Mouse (Mus musculus) left cerebral cortex, adult 8-10 months (tissue): ENCODE measurements at regions not wholly inside any gene's neighbourhood (a gene's known extent, or its start where the extent isn't known, plus 50 kb on each side); places are given as distances from the start of the nearest gene placed in this dataset.

Source experiments
- DNase-seq, 2 experiments: peaks; one replicate each; pipeline ENCODE4 v3.0.0; 2022; ENCODE audit warnings: low spot score in 2 of 2

DNA sequence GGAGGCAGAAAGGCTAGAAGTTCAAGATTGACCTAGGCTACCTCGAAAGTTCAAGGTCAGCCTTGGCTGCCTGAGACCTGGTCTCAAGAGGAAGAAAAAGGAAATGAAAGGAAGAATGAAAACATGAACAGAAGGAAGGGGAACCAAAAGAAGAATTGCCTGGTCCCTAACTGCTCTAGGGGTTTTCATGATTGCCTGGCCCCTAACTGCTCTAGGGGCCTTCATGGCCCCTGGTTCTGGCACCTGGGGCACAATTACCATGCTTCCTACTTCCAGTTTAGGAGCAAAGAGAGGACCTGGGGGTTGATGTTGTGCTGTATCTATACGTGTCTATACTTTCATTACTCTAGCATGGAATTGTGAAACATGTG lies 132.8 kb downstream of the Cd24a start:
- no peak for DNase-seq

DNA sequence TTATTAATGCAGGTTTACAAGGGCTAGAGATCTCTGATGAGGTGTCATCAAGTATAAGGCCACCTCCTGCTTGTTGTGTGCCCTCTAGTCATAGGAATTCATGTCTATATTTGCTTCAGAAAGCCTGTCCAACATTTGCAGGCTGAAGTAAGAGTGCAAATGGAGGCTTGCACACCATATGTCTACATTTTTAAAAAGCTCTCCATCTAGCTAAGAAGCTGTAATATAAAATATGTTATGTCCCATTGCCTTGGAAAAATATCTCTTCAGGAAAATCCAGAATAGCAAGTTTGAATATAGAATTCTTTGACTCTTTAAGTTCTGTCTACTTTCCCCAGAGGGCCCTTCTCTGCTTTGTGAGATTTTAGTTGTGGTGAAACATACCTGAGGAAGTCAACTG lies 134.6 kb downstream of the Cd24a start:
- DNase-seq: no peak

DNA sequence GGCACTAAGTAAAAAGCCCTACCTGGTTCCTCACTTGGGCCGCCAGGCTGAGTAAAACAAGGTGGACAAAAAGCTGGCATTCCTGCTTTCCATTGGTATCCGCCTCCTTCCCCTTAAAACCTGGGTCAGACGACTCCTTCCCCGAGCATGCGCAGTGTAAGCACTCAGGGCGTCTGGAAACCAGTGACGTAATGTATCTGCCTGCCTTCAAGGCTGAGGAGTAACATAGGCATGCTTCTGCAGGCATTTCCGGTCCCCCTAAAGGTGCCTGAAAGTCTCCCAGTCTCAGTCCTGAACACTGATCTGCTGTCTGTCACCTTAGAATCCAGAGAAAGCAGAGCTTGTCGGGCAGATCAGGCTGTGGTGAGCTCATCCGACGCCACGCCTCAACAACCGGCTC lies 140.7 kb downstream of the Cd24a start:
- no peak for DNase-seq

DNA sequence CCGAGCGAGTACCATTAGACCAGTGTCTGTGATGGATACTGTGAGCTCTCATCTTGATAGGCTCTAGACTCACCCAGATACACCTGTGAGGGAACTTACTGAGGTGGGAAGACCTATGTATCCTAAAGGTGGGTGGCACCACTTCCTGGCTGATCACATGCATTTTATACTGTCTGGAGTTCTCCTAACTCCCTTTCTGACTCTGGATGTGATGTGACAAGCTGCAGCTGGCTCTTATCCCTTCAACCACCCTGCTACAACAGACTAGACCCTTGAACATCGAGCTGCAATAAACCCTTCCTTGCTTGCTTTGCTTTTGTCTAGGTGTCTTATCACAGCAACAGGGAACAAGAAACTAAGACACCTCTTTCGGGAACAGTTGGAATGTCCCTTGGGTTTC lies 143.3 kb downstream of the Cd24a start:
- no peak for DNase-seq

DNA sequence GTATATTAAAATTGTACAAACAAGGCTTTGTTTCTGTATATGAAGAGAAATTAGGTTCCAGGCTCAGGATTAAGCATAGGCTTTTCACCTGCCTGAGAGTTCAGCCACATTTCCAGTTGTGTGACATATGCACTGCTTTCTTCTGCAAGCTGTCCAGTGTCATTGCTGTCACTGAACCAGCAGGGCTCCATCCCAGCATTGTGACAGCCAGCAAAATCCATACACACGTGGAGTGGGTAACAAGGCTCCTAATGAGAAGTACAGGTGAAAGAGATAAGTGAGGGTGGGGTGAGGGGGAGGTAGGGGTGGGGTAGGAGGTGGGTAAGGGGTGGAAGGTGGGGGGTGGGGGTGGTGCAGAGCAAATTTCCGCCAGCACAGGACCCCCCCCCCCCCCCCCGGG lies 144.1 kb downstream of the Cd24a start:
- DNase-seq: no peak

DNA sequence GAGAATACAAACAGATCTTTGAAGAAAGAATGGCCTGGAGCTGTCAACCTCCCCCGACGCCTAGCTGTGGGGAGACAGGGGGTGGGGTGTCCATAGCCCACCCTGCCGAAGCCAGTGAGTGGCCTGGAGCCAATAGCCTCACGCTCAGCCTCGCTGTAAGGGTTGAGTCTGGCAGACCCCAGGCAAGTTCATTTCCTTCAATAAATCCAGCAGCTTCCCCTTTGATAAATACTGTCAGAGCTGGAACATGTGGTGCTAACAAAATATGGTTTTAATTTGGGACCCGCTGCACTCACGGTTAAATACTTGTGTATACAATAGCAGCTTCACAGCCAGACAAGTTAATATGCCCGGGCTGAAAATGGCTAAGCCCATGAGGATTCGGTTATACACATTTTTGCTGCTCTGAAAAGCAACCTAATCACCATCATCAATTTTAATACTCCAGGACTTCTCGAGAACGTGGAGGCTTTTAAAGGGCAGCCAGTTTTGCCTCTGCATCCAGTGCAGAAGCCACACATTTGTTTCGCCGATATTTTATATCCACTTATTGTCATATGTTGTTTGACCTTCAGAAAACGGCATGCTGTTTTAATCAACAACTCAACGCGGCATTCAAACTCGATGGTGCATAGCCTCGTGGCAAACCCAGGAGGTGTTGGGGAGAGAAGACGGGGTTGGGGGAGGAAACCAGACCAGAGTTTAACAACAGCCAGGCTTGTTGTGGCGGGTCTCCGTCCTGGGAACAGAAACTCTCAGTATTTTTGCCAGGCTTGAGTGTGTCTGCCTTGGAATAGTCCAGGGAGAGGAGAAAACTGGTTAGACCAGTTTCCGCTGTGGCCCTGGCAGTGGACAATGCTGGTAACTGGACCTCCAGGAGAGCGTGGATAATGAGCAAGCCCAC lies 144.9 kb downstream of the Cd24a start:
- no peak for DNase-seq

DNA sequence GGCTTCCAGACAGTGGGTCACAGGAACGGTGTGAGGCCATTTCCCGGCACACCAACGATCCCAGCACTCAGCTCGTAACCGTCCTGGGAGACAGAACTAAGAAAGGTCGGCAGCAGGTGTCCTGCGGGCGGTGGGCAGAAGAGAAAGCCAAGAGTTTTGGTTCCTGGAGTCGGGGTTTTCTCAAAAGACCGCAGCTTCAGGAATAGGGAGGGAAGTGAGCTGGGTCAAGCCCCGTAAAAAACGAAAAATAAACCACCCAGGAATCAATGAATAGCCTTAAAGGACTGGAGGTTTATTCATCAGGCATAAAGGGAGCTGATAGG lies 145.5 kb downstream of the Cd24a start:
- DNase-seq: no peak

DNA sequence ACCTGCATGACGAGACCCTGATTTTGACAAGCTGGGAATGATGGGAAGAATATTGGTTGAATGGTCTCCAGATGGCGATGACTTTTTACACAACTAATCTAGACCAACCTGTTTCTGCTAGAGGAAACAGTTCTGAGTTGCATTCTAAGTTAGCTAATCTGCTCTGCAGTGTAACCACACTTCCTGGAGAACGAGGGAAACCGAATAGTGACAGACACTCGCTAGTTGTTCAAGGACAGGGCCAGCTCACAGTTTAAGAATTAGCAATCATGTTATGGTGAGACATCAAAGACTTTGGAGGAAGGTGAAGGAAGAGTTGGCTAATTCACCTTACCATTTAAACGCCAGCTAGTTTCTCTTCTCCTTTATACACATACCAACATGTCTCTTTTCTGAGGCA lies 149.7 kb downstream of the Cd24a start:
- DNase-seq: no peak

DNA sequence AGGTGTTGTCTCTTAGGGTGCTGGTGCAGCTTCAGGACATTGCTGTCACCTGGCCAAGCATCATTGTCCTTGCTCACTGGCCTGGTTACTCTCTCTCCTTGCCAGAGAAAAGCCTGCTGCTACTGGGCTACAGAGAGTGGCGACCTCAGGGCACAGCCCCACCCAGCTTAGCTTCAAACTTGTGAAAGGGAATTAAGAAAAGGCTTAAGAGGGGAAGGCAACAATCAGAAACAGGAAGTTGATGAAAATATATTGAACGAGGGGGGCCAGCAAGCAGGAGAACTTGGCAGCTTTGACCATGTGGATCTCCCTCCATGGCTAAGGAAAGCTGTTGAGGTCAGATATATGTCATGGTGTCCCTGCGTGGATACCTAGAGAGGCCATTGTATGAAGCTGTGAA lies 151.1 kb downstream of the Cd24a start:
- DNase-seq: no peak

DNA sequence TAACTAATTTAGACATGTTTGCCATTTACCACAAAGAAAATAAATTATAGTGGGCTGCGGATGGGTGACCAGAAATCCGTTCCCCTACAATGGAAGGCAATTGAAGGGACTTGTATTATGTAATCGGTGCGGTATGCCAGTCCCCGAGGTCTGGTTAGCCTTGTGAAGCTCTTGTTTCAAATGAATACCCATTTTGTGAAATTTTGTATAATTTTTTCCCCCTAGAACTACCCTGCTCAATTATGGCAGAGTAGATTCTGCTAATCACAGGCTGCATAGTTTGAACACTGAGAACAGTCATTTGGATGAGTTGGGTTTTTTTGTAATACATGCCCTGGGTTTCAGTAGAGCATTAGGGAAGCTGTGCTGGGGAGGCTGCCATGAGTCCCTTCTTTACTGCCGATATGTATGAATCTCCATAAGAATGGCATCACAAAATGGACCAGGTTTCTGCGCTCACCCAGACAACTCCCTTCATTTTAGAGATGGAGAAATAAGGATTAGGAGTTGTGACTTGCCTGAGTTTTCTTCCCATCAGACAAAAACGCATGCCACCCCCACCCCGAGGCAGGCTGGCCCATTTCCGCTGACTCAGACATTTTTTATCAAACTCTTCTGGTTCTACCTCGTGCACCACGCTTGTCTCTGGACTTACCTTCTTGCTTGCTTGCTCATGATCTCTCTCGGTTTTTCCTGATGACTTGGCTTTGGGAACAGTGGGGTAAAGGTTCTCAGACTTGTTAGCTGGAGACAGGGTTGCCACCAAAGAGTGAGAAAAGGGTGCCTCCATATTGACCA lies 155.7 kb downstream of the Cd24a start:
- no peak for DNase-seq

DNA sequence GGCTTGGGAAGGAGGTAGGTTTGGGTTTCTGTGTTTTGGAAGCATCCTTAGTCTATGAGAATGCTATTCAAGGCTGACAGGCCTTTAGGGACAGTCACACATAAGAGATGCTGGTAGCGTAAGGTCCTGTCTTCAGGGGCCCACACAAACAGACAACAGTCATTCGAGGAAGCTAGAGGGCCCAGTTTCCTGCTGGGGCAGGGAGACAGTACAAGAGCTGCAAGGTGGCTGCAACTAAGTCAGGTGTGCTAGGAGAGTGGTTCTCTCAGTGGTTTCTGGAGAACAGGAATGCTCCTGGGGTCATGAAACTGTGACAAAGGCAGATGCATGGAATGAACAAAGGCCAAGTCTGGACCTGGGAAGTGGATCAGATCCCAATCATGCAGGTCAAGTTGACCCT lies 161.1 kb downstream of the Cd24a start:
- DNase-seq: no peak

DNA sequence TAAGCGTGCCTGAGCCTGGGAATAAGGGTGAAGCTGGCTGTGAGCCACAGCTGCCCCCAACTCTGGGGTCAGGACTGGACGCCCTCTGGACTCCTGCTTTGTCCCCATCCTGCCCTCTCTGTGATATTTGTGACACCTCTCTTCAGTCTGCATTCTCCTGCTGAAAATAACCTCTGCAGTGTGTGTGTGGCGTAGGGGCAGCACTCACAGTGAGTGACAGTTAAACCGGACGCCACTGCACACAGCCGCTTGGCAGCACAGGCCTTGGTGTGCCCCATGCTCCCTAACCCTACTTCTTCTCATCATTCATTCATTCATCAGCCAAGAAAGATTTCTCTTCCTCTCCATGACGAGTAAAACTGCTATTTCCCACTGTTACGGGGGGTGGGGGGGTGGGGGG lies 161.6 kb downstream of the Cd24a start:
- no peak for DNase-seq

DNA sequence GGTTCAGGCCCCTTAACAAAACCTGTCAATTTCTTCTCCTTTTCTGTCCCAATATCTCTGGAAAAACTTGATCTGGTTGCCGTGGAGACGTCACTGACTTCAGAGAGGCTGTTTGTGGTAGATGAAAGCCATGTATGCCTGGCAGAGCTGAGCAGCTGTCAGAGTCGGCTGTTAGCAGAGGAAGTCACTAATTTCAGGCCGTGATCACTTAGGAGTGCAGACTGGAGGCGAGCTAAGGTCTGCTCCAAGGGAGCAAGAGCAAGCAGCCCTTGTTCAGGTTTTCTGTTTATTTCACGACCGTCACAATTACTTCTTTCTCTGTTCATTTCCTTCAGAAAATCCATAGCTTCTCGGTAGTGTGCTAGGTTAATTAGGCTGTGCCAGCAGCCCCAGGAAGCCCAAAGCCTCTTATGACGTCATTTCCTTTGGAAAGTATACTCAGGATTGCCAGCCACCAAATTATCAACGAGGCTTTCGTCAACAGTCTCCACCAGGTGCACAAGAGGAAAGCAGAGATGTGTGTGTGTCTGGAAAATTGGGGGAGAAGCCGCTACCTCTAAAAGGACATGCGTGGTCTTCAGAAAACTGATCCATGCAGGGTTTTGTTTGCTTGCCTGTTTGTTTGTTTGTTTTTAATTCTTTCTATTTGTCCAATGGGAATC lies 161.2 kb downstream of the Qrsl1 start:
- peak in 1 of 2 experiments; percentile 10 for DNase-seq

DNA sequence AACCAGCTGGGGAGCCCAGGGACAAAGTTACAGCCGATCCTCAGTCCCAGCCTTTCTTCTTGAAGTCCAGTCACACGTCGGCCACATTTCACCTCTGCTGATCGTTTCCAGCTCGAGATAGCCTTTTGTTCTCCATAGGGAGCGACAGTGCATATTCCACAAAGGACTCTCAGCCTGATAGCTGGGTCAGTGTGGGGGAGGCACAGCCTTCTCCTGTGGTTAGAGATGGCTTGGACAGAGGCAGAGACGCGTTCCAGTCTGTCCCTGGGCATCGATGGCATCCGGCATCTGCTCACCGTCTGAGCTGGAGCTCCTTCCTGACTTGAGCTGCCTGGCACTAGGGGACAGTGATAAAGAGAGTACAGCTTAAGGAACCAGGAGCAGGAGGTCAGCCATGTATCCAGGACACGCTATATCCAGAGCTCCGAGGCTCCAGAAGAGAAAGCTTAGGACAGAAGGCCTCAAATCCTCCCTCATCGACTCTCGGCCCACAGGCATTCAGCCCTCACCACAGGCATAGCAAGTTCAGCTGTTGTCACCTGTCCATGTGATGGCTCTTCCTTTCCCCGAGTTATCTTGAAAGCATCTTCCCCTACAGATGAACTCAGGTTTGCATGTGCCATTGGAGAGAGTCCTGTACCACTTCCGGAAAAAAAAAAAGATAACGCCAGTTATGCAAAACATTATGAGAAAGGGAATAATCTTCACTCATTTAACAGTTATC lies 160.0 kb downstream of the Qrsl1 start:
- DNase-seq: no peak

DNA sequence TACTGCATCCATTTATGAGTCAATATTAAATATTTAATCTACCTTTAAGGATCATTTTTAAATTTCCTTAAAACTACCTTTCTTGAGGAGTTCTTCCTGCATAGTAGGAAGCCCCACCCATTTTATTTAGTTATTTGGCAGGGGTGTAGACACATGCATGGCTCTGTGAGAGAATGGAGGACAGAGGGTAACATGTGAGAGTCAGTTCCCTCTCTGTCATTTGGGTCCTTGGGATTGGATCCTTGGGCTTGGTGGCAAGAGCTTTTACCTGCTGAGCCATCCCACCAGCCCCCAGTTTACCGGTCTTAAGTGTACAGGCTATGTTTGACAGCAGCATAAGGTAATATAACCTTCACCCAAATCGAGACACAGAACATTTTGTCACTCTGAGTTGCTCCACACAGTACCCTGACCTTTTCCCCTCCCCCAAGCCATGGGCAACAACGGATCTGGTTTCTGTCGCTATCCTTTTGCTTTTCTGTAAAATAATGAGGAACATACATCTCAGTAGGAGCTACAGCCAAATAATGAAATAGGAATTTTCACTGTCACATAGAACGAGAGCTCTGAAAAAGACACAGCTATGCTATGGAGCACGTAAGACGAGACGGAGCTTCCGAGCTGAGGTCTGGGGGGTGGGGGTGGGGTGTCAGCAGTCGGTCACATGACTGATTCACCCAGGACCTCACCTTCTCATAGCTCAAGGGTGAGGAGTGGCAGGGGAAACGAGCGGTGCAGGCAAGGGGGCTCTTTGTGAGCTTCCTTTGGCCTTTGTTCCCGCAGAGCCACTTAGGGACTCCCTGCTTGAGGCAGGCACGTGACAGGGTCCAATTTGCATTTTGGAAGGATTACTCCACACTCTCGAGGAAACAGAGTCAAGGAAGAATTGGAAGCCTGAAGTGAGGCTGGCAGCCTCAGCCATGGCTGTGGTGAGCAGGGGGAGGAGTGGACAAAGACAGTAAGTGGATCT lies 159.2 kb downstream of the Qrsl1 start:
- no peak for DNase-seq

DNA sequence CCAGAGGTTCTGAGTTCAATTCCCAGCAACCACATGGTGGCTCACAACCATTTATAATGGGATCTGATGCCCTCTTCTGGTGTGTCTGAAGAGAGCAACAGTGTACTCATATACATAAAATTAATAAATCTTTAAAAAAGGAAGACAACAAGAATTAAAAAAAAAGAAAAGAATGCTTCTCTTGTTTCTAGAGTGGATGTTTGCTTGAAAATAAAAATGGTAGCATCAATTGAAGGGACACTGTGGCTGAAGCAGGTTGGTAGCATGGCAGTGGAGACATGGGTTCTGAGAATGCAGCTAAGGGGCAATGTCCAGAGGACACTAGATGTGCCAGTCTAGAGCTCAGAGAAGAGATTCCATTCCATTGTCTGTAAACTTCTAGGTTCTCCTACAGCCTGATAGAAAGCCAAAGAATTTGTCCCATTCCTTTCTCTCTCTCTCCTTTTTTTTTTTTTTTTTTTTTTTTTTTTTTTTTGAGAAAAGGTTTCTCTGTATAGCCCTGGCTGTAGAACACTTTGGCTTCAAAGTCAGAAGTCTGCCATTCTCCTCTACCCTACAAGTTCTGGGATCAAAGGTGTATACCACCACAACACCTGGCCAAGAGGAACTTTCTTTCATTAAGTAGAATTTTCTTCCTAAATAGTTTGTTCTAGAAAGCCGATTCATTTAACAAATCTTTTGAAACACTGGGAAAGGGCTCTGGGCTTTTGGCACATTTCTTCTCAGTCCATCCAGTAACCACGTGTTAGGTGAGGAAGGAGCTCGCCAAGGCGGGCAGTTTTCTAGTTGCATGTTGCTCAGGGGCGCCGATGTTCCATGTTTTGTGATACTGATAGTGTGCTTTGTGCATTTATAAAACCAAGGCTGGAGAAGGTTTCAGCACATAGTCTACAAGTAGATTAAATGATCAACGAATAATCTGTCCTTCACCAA lies 158.1 kb downstream of the Qrsl1 start:
- DNase-seq: no peak

DNA sequence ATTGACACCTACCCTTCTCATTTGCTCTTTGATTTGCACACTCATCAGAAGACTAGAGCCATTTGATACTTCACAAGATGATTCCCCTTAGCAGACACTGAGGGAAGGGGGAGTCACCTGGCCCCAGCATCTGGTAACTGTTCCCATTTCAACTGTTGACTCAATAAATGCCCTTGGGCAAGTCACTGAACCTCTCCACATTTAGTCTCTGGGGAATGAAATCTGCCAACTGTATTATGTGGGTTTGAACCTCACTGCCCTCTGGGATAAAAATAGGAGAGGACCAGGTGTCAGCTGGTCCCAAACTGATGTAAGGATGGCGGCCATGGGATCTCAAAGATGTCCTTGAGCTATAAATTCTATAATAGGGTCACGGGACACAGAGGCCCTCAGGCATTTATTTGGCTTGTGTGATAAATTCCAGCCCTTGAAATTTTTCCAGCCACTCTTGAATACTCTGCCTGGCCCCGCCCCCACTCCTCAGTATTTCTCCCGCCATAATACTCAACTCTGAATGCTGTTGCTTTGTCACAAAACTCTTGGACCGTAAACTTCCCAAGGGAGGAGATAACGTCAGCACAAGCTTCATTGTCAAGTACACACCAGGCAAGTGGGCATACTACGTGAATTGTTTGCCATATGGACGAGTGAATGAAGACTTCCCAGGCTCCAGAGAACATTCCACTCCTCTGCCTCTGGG lies 155.5 kb downstream of the Qrsl1 start:
- no peak for DNase-seq

DNA sequence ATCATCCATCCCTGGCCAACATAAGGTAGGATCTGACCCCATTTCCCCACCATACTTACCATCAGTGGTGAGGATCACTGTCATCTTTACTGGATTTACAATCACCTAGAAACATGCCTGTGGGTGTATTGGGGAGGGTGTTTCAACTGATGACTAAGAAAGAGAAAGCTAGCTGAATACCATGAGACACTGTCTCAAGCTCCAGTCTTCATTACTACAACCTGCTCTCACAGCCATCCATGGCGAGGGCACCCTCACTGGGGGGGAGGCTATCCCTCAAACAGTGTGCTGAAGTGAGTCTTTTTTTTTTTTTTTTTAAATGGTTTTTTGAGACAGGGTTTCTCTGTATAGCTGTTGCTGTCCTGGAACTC lies 154.9 kb downstream of the Qrsl1 start:
- DNase-seq: no peak

DNA sequence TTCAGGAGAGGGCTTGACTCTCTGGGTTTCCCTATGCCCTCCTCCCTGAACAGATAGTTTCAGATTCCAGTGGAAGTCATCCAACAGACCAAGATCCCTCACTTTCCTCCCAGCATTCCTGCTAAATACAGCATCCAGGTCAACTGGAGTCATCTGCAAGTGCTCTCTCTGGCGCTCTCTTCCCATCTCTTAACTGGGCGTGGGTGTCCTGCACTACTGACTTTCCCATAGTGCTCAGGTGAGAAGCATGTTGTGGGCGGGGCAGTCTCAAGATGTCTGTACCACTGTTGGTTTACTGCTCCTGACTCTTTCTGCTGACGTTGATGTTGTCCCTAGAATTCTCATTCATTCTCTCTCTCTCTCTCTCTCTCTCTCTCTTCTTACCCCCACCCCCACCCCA lies 154.0 kb downstream of the Qrsl1 start:
- DNase-seq: no peak
